Mouse (Mus musculus) cortical plate, adult 2 months (tissue): ENCODE data around the gene Rnf121.
"Not testable (repeated sequence)": the region's sequence is repeated elsewhere in the genome, so short reads cannot be mapped to it uniquely, and the experiment has no call there.

Experiments used
- CTCF ChIP-seq: fragments of 200-500 bp; IDR thresholded peaks from 2 replicates; pipeline ENCODE4 v1.5.1; 2011; ENCODE audit warnings: mild to moderate bottlenecking, control low read depth, low read length; ENCODE audit not compliant: insufficient read depth; ENCODE audit errors: extremely low read depth
- POLR2A ChIP-seq: fragments of 200-500 bp; IDR thresholded peaks from 2 replicates; pipeline ENCODE4 v1.6.1; 2011; ENCODE audit warnings: mild to moderate bottlenecking, low read length, control low read depth; ENCODE audit not compliant: insufficient read depth; ENCODE audit errors: extremely low read depth

DNA sequence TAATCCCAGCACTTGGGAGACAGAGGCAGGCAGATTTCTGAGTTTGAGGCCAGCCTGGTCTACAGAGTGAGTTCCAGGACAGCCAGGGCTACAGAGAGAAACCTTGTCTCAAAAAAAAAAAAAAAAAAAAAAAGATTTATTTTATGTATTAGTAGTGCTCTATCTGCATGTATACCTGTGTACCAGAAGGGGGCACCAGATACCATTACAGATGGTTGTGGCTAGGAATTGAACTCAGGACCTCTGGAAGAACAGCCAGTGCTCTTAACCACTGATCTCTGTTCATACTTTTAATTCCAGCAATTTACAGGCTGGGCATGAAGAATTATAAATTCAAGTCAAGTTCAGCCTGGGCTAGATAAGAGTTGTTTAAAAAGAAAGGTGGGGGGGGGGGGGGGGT is 16.7 kb downstream of the Rnf121 start:
- 0 out of 2 replicates have a peak, but pooled peaks have one; percentile 1 for TF ChIP-seq CTCF
- TF ChIP-seq POLR2A: not testable (repeated sequence)
